Mouse (Mus musculus): Measurements from ENCODE around the gene Idua.

Idua gene

DNA sequence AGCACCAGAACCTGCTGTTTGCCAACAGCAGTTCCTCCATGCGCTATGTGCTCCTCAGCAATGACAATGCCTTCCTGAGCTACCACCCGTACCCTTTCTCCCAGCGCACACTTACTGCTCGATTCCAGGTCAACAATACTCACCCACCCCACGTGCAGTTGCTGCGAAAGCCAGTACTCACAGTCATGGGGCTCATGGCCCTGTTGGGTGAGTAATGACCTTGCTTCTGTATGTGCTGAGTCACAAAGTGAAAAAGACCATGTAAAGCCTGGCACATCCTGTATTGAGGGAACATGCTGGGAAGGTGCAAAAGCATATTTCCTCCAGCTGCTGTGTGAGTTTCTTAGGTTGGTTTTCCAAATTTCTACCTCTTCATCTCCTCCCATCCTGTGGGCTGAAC is 20.7 kb downstream of the Idua start:
- no peak for DNase-seq (ENCODE audit: low read depth, low spot score)

- no peak for DNase-seq (ENCODE audit: low read depth, low spot score)
Observed at GRCm38 (mm10) chr5:108689091-108689490, 29.0 kb downstream of the Idua start.

GRCm38 (mm10) chr5:108691152-108691551 is 31.0 kb downstream of the Idua start:
- no peak for DNase-seq (ENCODE audit: low read depth, low spot score)

GRCm38 (mm10) chr5:108692271-108692670 is 32.1 kb downstream of the Idua start, which contains the start of gene Fgfrl1:
TSS of gene Fgfrl1 (plus strand) at chr5:108692382.
- DNase-seq (ENCODE audit: low read depth, low spot score) = no peak

- peak; percentile 81 for DNase-seq (ENCODE audit: low read depth, low spot score)
Observed at GRCm38 (mm10) chr5:108693872-108694288, 33.7 kb downstream of the Idua start.

GRCm38 (mm10) chr5:108694352-108695261 is 34.5 kb downstream of the Idua start:
- no peak for DNase-seq (ENCODE audit: low read depth, low spot score)

DNA sequence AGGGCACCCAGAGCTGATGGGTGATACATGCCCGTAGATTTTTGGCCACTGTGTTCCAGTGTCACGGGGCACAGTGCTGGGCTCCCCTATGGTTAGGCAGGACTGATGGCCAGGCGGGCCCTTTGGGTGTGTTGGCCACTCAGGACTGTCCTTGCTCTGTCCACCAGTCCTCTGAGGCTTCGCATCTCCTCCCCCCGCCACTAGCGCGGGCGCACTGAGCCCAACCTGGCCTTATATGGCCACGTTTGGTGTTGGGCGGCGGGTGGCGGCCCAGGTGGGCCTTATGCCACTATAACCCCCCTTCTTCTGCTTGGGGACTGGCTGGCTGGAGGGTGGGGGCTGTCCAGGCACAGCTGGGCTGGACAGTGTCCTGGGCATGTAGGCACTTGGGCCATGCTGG is 35.7 kb downstream of the Idua start:
- no peak for DNase-seq (ENCODE audit: low read depth, low spot score)

- no peak for DNase-seq (ENCODE audit: low read depth, low spot score)
Observed at GRCm38 (mm10) chr5:108696542-108696941, 36.4 kb downstream of the Idua start.

- no peak for DNase-seq (ENCODE audit: low read depth, low spot score)
Observed at GRCm38 (mm10) chr5:108697341-108697753, 37.2 kb downstream of the Idua start.

DNA sequence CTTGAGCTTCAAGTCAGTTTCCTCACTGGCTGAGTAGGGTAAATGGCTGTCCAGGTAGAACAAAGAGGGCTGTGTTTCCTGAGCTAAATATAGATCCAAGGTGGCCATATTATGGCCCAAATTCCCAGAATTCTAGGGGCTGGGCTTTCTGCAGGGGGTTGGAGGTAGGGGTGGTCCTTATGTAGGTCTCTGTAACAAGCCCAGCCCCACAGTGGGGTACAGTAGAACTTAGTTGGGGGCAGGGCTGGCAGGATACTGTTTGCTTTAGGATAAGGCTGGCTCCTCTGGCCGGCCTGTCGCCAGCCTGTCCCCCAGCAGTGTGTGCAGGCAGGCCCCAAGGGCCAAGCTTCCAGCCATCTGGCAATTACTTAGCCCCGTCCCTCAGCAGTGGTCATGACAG is 40.2 kb downstream of the Idua start:
- DNase-seq (ENCODE audit: low read depth, low spot score) = no peak

DNA sequence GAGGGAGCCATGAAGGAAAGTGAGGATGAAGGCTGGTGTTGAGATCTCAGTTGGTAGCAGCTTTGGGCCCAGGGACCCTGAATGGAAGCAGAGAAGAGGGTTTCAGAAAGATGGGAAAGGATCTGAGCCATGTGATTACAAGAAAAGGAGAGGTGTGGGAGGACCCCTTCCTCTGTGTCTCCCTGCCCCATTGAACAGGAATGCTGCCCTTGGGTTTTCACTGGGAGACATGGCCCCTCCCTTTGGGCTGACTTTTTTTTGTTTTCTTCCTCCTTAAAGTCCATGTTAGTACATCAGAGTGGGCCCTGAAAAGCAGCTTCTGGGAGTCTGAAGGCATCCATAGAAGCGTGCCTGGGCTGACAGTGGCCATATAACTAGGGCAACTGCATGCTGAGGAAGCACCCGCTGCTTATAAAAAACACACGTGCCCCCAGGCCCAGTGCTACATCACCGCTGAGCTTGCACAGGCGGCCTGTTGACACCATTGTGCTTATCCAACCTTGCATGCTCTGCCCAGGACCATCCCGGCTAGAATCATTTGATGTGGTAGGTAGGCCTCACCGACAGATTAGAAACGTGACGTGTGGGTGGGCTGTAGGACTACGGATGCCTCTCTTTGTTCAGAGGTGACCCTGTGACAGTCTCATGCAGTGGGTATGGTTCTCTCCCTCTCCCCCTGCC is 41.4 kb downstream of the Idua start:
- no peak for DNase-seq (ENCODE audit: low read depth, low spot score)

DNA sequence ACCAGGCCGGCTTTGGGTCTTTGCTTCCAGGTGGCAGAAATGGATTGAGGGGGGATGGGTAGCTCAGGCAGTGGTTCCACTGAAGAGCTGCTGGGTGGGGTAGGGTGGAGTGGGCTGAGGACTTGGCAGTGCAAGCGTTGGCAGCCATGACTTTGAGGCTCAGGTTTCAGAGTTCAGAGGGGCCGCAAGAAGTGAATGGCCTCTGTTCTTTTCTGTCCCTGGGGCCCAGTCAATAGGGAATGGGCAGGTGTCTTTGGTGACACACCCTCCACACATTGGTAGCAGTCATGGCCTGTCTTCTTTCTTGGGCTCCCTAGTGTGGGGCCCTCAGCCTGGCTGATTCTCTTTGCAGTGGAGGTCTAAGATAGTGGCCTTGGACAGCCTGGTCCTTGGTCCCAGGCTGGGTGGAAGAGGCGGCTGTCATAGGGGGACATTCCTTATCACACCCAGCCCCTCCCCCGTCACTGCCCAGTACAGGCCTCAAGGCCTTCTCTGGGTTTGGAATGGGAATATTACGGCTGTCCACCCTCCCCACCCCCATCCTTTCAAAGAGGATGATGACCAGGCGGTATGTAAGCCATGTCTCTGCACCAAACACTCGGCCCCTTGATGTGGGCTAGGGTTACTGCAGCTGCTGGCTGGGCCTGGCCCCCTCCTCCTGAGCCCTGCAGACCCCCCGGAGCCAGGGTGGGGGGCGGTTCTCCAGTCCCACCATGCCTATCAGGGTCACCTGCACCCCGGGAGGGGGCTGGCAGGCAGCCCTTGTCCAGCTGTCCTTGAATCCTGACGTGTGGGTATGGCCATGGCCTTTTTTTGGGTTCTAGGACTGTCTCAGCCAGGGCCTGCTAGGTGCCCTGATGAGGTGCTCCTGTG is 43.9 kb downstream of the Idua start:
- DNase-seq (ENCODE audit: low read depth, low spot score) = no peak

DNA sequence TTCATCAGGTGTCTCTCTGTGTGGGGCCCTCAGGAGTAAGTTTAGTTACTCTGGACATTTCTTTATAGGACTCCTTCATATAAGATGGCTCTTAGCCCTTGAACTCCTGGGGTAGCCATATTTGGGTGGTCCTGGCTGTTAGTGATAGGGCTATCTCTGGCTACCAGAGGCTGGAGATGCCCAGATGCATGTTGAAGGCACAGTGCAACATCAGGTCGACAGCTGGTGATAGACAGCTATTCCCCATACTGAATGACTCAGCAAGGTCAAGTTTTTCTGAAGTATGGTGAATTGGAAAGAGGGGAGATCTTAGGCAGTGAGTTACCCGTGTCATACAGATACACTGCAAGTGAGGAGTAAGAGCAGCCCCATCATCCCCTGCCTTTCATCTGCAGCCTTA is 47.6 kb downstream of the Idua start:
- DNase-seq (ENCODE audit: low read depth, low spot score) = no peak

DNA sequence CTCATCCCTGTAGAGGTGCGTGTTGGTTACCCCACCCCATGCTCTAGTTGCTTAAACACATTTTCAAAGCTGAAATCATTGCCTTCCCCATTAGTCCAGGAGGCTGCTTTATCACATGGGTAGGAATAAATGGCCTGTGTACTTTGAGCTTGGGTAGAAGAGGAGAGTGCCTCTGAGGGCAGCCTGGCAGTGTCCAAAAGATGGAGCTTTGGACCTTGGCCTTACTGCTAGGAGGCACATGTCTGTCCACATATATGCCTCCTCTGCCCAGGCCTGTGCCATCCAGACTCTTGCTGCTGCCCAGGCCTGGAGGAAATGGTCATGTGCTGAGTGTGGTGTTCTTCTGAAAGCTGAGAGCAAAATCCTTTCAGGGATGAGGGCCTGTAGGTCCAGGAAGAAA is 48.3 kb downstream of the Idua start:
- no peak for DNase-seq (ENCODE audit: low read depth, low spot score)

GRCm38 (mm10) chr5:108708981-108709731 is 49.0 kb downstream of the Idua start:
- no peak for DNase-seq (ENCODE audit: low read depth, low spot score)

DNA sequence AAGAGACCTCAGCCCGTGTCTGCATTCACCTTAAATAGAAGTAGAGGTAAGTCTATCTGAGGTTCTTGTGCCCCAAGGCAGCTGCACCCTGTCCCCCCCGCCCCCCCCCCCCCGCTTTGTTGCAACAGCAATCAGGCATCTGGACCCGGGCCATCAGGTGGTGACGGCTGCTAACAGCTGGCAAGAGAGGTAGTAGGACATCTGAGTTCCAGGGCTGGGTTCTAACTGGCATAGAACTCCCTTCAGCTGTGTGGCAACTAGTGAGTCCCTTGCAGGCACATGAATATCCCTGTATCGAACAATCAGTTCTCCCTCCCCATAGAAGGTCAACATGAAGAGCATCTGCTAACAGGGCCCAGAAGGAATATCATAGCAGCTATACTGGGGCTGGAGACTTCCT is 51.8 kb downstream of the Idua start:
- no peak for DNase-seq (ENCODE audit: low read depth, low spot score)

- DNase-seq (ENCODE audit: low read depth, low spot score) = no peak
Observed at GRCm38 (mm10) chr5:108713096-108713495, 53.0 kb downstream of the Idua start.

- DNase-seq (ENCODE audit: low read depth, low spot score) = no peak
Observed at GRCm38 (mm10) chr5:108713691-108714090, 53.6 kb downstream of the Idua start.

DNA sequence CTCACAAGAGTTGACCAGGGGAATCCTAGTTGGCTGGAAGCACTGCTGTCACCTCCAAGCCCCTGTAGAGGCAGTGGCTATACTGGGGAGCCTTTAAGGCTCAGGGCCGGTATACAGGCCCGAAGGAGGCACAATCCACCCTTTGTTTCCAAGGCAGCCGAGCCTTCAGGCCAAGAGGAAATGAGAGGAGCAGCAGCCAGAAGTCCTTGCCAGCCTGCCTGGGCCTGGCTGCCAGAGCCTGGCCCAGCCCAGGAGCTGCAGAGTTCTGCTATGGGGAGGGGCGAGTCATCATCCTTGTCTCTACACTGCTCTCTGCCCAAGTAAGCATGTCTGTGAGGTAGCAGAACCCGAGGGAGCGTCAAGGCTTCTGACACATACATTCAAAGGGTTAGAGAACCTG is 54.0 kb downstream of the Idua start:
- DNase-seq (ENCODE audit: low read depth, low spot score) = no peak

DNA sequence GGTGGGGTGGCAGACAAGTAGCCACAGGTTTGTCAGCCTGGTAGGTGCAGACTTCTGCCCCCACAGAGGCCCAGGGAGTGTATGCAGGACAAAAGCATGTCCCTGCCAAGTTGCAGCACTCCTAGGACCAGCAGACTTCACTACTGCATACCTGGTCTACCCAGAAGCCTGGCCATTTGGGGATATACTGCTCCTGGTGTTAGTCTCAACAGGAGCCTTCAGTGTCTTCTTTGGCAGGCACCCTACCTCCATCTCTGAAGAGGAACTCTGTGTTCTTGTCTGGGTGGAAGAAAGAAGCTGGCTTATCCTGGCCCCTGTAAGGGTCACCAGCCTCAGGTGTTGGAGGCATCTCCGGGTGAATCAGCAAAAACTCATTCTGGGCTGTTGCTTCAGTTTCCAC is 55.8 kb downstream of the Idua start:
- DNase-seq (ENCODE audit: low read depth, low spot score) = no peak

DNA sequence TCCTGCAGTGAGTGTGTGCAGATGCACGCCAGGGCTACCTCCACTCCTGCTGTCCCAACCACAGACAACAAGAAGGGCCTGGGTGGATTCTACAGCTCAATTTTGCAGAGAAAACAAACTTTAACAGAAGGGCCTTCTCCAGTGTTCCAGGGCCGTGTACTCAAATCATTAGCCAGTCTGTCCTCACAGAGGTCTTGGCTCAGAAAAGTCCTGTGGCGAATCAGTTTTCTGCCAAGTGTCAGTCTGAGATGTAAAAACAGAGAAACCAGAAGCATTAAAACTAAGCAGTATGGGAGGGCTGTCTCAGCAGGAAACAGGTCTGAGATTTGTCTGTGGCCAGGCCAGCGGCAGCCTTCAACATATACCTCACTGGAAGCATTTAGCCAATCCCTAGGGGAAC is 57.9 kb downstream of the Idua start:
- DNase-seq (ENCODE audit: low read depth, low spot score) = no peak
